Mouse (Mus musculus) Muller cell, postnatal 12 days (primary cell): Measurements from ENCODE around the gene Mei1.
A peak's percentile ranks its signal among the peaks of the same experiment; 100 is the strongest.

Experiments
- DNase-seq: peaks from one replicate; pipeline ENCODE4 v3.0.0-alpha.2; 2015; ENCODE audit errors: inconsistent ontology term

The Mei1 gene

GRCm38 (mm10) chr15:82069898-82070297, at the start of gene Mei1:
Gene Mei1, plus strand, starts transcription at chr15:82069996.
- no peak for DNase-seq

- peak; percentile 45 for DNase-seq
Measured at GRCm38 (mm10) chr15:82022535-82023088, 47.2 kb upstream of the Mei1 start.

GRCm38 (mm10) chr15:82023965-82024635, 45.7 kb upstream of the Mei1 start:
- DNase-seq: no peak

- DNase-seq: no peak
Measured at GRCm38 (mm10) chr15:82027276-82027675, 42.5 kb upstream of the Mei1 start.

- DNase-seq: no peak
Measured at GRCm38 (mm10) chr15:82027726-82028125, 42.1 kb upstream of the Mei1 start.

GRCm38 (mm10) chr15:82032386-82032785, 37.4 kb upstream of the Mei1 start:
- DNase-seq: no peak

GRCm38 (mm10) chr15:82033762-82034161, 36.0 kb upstream of the Mei1 start, which contains the start of gene Desi1:
Gene Desi1, minus strand, starts transcription at chr15:82033862.
- no peak for DNase-seq

GRCm38 (mm10) chr15:82035904-82036689, 33.7 kb upstream of the Mei1 start:
- no peak for DNase-seq

GRCm38 (mm10) chr15:82040650-82041049, 29.1 kb upstream of the Mei1 start:
- DNase-seq: peak; percentile 25

GRCm38 (mm10) chr15:82044166-82044784, 25.5 kb upstream of the Mei1 start:
- DNase-seq: no peak

- no peak for DNase-seq
Measured at GRCm38 (mm10) chr15:82046246-82046891, 23.4 kb upstream of the Mei1 start.

GRCm38 (mm10) chr15:82047080-82047883, 22.5 kb upstream of the Mei1 start, which contains the start of gene Snu13:
Gene Snu13, minus strand, starts transcription at chr15:82047598.
- DNase-seq: peak; percentile 90

- no peak for DNase-seq
Measured at GRCm38 (mm10) chr15:82052544-82052943, 17.3 kb upstream of the Mei1 start.

GRCm38 (mm10) chr15:82058719-82059201, 11.0 kb upstream of the Mei1 start, which contains the start of gene 4930407I10Rik:
Gene 4930407I10Rik, plus strand, starts transcription at chr15:82059151.
- DNase-seq: no peak

- no peak for DNase-seq
Measured at GRCm38 (mm10) chr15:82063909-82064308, 5.9 kb upstream of the Mei1 start.

GRCm38 (mm10) chr15:82065511-82065910, 4.3 kb upstream of the Mei1 start:
- DNase-seq: peak; percentile 59

- DNase-seq: no peak
Measured at GRCm38 (mm10) chr15:82071816-82072469, 2.1 kb downstream of the Mei1 start.

GRCm38 (mm10) chr15:82073490-82073889, 3.7 kb downstream of the Mei1 start:
- no peak for DNase-seq

GRCm38 (mm10) chr15:82079883-82080282, 10.1 kb downstream of the Mei1 start:
- DNase-seq: peak; percentile 13

- peak; percentile 38 for DNase-seq
Measured at GRCm38 (mm10) chr15:82081161-82081560, 11.4 kb downstream of the Mei1 start.
